Mouse (Mus musculus): Measurements from ENCODE around the gene Snrnp27. TPM values are rescaled to one million over a fixed set of nuclear protein-coding genes. Genes with fewer than 3 reads are reported as not detected.

The Snrnp27 gene
- polyA plus RNA-seq, 1 experiment from 2014 or later = 122 TPM

GRCm38 (mm10) chr6:86654270-86654916 lies 29.9 kb downstream of the Snrnp27 start:
- Histone ChIP-seq H3K9me3 (no peaks in the 10 kb centered on the region), H3K4me1 (replicated peaks) (no peaks in the 10 kb centered on the region), H3K36me3 (peaks cover 89% of the 10 kb centered on the region), H3K4me3 (no peak overlapping the region), H3K27ac (no peak overlapping the region), H3K4me2 (no peak overlapping the region), H3K9ac (no peak overlapping the region), H3K27me3 (no peaks in the 10 kb centered on the region)
- no peak for ATAC-seq (ENCODE audit: low FRiP score)
- WGBS = 82% methylated on average over 9 of the region's 9 CpGs

- Histone ChIP-seq H3K9me3 (no peaks in the 10 kb centered on the region), H3K9ac (no peak overlapping the region), H3K36me3 (peaks cover 89% of the 10 kb centered on the region), H3K27me3 (no peaks in the 10 kb centered on the region), H3K4me2 (no peak overlapping the region), H3K4me1 (replicated peaks) (no peaks in the 10 kb centered on the region), H3K27ac (no peak overlapping the region), H3K4me3 (no peak overlapping the region)
- no peak for ATAC-seq (ENCODE audit: low FRiP score)
- 91% methylated on average over 6 of the region's 6 CpGs for WGBS
Measured at GRCm38 (mm10) chr6:86653026-86653425, 31.3 kb downstream of the Snrnp27 start.

- Histone ChIP-seq H3K4me2 (no peak overlapping the region), H3K36me3 (peaks cover 32% of the 10 kb centered on the region), H3K4me1 (replicated peaks) (no peaks in the 10 kb centered on the region), H3K27ac (no peak overlapping the region), H3K27me3 (no peaks in the 10 kb centered on the region), H3K9me3 (no peaks in the 10 kb centered on the region), H3K4me3 (no peak overlapping the region), H3K9ac (no peak overlapping the region)
- ATAC-seq (ENCODE audit: low FRiP score) = no peak
- 85% methylated on average over 7 of the region's 7 CpGs for whole genome bisulfite sequencing
Measured at GRCm38 (mm10) chr6:86646143-86646542, 38.2 kb downstream of the Snrnp27 start.

GRCm38 (mm10) chr6:86645551-86645950 lies 38.8 kb downstream of the Snrnp27 start:
- Histone ChIP-seq H3K4me3 (no peak overlapping the region), H3K9me3 (no peaks in the 10 kb centered on the region), H3K9ac (no peak overlapping the region), H3K27ac (no peak overlapping the region), H3K4me1 (replicated peaks) (no peaks in the 10 kb centered on the region), H3K4me2 (no peak overlapping the region), H3K27me3 (no peaks in the 10 kb centered on the region), H3K36me3 (peaks cover 26% of the 10 kb centered on the region)
- ATAC-seq (ENCODE audit: low FRiP score) = no peak
- WGBS = 82% methylated on average over 4 of the region's 4 CpGs

- no peaks in the 10 kb centered on the region for H3K9me3 ChIP-seq
- no peak overlapping the region for H3K4me2 ChIP-seq
- no peak overlapping the region for H3K4me3 ChIP-seq
- WGBS = 83% methylated on average over 3 of the region's 3 CpGs
- no peaks in the 10 kb centered on the region for H3K4me1 ChIP-seq (replicated peaks)
- no peak overlapping the region for H3K9ac ChIP-seq
- peaks cover 19% of the 10 kb centered on the region for H3K36me3 ChIP-seq
- no peak for ATAC-seq (ENCODE audit: low FRiP score)
- no peaks in the 10 kb centered on the region for H3K27me3 ChIP-seq
- no peak overlapping the region for H3K27ac ChIP-seq
Measured at GRCm38 (mm10) chr6:86644775-86645400, 39.4 kb downstream of the Snrnp27 start.

GRCm38 (mm10) chr6:86641716-86642115 lies 42.6 kb downstream of the Snrnp27 start:
- H3K9me3 ChIP-seq = no peaks in the 10 kb centered on the region
- WGBS = 58% methylated on average over 8 of the region's 8 CpGs
- H3K27ac ChIP-seq = no peak overlapping the region
- H3K36me3 ChIP-seq = no peaks in the 10 kb centered on the region
- no peaks in the 10 kb centered on the region for H3K27me3 ChIP-seq
- no peak for ATAC-seq (ENCODE audit: low FRiP score)
- no peaks in the 10 kb centered on the region for H3K4me1 ChIP-seq (replicated peaks)
- H3K4me2 ChIP-seq = no peak overlapping the region
- H3K9ac ChIP-seq = no peak overlapping the region
- no peak overlapping the region for H3K4me3 ChIP-seq

- no peaks in the 10 kb centered on the region for H3K4me1 ChIP-seq (replicated peaks)
- no peaks in the 10 kb centered on the region for H3K36me3 ChIP-seq
- no peak overlapping the region for H3K27ac ChIP-seq
- WGBS = 89% methylated on average over 8 of the region's 8 CpGs
- no peak overlapping the region for H3K9ac ChIP-seq
- no peak overlapping the region for H3K4me3 ChIP-seq
- H3K27me3 ChIP-seq = no peaks in the 10 kb centered on the region
- no peaks in the 10 kb centered on the region for H3K9me3 ChIP-seq
- no peak for ATAC-seq (ENCODE audit: low FRiP score)
- H3K4me2 ChIP-seq = no peak overlapping the region
Measured at GRCm38 (mm10) chr6:86640776-86641175, 43.5 kb downstream of the Snrnp27 start.

- no peak overlapping the region for H3K9ac ChIP-seq
- H3K4me3 ChIP-seq = no peak overlapping the region
- WGBS = 85% methylated on average over 3 of the region's 3 CpGs
- no peaks in the 10 kb centered on the region for H3K36me3 ChIP-seq
- H3K27me3 ChIP-seq = no peaks in the 10 kb centered on the region
- H3K9me3 ChIP-seq = no peaks in the 10 kb centered on the region
- H3K4me2 ChIP-seq = no peak overlapping the region
- no peak overlapping the region for H3K27ac ChIP-seq
- no peaks in the 10 kb centered on the region for H3K4me1 ChIP-seq (replicated peaks)
- no peak for ATAC-seq (ENCODE audit: low FRiP score)
Measured at GRCm38 (mm10) chr6:86640161-86640560, 44.2 kb downstream of the Snrnp27 start.

- H3K9ac ChIP-seq = no peak overlapping the region
- H3K4me1 ChIP-seq (replicated peaks) = no peaks in the 10 kb centered on the region
- H3K9me3 ChIP-seq = no peaks in the 10 kb centered on the region
- ATAC-seq (ENCODE audit: low FRiP score) = no peak
- no peaks in the 10 kb centered on the region for H3K27me3 ChIP-seq
- H3K4me3 ChIP-seq = no peak overlapping the region
- 81% methylated on average over 18 of the region's 18 CpGs for WGBS
- H3K27ac ChIP-seq = no peak overlapping the region
- no peaks in the 10 kb centered on the region for H3K36me3 ChIP-seq
- H3K4me2 ChIP-seq = no peak overlapping the region
Measured at GRCm38 (mm10) chr6:86639180-86640160, 44.9 kb downstream of the Snrnp27 start.

GRCm38 (mm10) chr6:86638434-86638833 lies 45.9 kb downstream of the Snrnp27 start:
- Histone ChIP-seq H3K4me3 (no peak overlapping the region), H3K9me3 (no peaks in the 10 kb centered on the region), H3K9ac (no peak overlapping the region), H3K36me3 (no peaks in the 10 kb centered on the region), H3K4me1 (replicated peaks) (no peaks in the 10 kb centered on the region), H3K4me2 (no peak overlapping the region), H3K27ac (no peak overlapping the region), H3K27me3 (no peaks in the 10 kb centered on the region)
- ATAC-seq (ENCODE audit: low FRiP score) = no peak
- 32% methylated on average over 2 of the region's 2 CpGs for WGBS

GRCm38 (mm10) chr6:86637860-86638259 lies 46.5 kb downstream of the Snrnp27 start:
- no peak overlapping the region for H3K27ac ChIP-seq
- no peak overlapping the region for H3K4me3 ChIP-seq
- no peaks in the 10 kb centered on the region for H3K4me1 ChIP-seq (replicated peaks)
- no peak for ATAC-seq (ENCODE audit: low FRiP score)
- no peaks in the 10 kb centered on the region for H3K36me3 ChIP-seq
- no peak overlapping the region for H3K9ac ChIP-seq
- H3K4me2 ChIP-seq = no peak overlapping the region
- no peaks in the 10 kb centered on the region for H3K27me3 ChIP-seq
- WGBS = 76% methylated on average over 2 of the region's 2 CpGs
- H3K9me3 ChIP-seq = no peaks in the 10 kb centered on the region

- H3K9ac ChIP-seq = no peak overlapping the region
- no peak overlapping the region for H3K27ac ChIP-seq
- no peaks in the 10 kb centered on the region for H3K4me1 ChIP-seq (replicated peaks)
- H3K4me2 ChIP-seq = no peak overlapping the region
- no peaks in the 10 kb centered on the region for H3K36me3 ChIP-seq
- H3K4me3 ChIP-seq = no peak overlapping the region
- H3K9me3 ChIP-seq = no peaks in the 10 kb centered on the region
- WGBS = 64% methylated on average over 4 of the region's 4 CpGs
- no peak for ATAC-seq (ENCODE audit: low FRiP score)
- no peaks in the 10 kb centered on the region for H3K27me3 ChIP-seq
Measured at GRCm38 (mm10) chr6:86637171-86637835, 47.0 kb downstream of the Snrnp27 start.
